Mouse (Mus musculus) gastrocnemius, postnatal 4 days (tissue): ENCODE measurements around the gene Rab3gap2. TPM values are rescaled to one million over a fixed set of nuclear protein-coding genes. Genes with fewer than 3 reads are reported as not detected.

Experiments used
- DNase-seq, 2 experiments: peaks; one replicate each; pipeline ENCODE4 v3.0.0; 2021 to 2022; ENCODE audit warnings: low spot score in 2 of 2, mixed read lengths in 2 of 2
- total RNA-seq, 2 experiments: library from RNA; stranded (reverse); gene quantifications; 2 replicates each; pipeline ENCODE4 v1.2.3; 2021

The Rab3gap2 gene
- total RNA-seq, 2 experiments from 2014 or later, result 29.3 to 30.3 TPM

DNA sequence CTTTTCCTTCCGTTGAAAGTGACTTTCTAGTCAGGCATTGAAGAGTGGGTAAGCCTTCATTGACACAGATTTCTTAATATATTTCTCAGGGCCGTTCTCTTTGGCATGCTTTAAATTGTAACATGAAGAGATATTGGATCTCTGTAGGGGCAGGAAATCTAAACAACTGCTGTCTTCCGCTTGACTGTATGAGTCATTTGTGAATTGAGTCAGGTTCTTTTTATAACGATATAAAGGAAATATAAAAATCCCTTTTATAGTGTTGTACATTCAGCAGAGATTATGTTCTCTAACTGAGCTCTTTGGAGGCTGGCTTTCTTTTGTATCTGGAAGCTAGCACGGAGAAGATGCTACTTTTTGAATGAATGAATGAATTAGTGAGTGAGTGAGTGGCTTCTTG, 14.0 kb downstream of the Rab3gap2 start:
- DNase-seq, result no peak

DNA sequence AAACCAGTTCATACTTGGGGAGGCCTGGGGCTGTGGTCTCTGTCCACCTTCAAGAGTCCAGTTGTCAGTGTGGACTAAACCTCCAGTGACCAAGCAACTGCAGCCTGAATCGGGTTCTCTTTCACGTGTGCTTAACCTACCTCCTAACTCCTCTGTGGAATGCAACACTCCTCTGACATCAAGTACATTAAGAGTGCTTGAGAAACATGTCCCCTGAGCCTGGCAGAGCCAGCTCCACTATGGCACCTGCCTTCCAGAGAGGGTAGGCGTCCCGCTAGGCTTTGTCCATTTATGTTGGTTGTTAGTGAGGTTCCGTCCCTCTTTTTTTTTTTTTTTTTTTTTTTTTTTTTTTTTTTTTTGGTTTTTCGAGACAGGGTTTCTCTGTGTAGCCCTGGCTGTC, 23.0 kb downstream of the Rab3gap2 start:
- no peak for DNase-seq

DNA sequence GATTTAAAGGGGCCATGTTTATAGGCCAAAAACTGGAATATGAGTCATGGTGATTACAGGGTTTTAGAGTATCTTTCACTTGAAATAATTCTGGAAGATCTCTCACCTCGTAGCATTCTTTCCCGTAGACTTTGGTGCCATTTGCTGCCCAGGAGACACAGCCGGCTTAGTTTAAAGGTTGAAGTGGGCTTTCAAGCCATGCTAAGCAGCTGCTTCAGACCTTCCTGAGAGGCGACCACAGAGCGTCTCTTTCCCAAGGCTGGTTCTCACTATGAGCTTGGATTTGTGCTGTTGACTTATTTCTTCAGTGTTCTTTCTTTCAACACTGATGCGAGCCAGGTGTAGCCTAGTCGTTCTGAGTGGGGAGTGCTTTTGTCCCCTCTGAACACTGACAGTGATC, 23.8 kb downstream of the Rab3gap2 start:
- no peak for DNase-seq

DNA sequence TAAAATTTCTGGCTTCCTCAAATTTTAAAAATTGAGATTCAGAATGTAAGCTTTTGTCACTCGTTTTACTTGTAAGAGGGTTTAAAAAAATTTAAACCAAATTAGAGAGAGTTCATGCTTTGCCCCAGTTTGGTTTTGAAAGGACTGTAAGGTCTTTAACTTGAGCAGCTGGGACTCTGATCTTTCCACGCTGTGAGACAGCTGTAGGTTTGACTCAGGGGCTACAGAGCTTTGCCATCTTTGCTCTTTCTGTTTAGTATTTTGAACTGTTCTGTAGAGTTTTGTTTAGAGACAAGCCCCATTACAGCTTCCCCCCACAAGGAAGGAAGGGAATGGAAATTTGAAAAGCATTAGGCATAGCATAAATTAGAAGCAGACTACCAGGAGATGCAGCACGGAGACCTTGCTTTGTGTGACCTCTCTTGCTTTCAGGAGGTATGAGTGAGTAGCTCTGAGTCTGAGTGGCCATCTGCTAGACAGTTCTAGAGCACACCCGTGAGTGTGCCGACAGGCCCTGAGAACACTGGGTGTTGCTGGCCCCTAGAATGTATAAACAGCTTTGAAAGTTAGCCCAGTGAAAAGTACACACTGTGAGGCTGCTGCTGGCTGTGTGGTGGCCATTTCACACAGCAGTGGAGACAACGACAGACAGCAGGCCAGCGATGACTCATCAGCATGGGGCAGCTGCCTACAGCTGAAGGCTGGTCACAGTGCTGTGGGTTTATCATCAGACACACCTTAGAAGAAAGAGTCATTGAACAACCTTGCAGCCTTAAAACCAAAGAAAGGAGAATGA, 25.7 kb downstream of the Rab3gap2 start:
- peak in 1 of 2 experiments; percentile 20 for DNase-seq

DNA sequence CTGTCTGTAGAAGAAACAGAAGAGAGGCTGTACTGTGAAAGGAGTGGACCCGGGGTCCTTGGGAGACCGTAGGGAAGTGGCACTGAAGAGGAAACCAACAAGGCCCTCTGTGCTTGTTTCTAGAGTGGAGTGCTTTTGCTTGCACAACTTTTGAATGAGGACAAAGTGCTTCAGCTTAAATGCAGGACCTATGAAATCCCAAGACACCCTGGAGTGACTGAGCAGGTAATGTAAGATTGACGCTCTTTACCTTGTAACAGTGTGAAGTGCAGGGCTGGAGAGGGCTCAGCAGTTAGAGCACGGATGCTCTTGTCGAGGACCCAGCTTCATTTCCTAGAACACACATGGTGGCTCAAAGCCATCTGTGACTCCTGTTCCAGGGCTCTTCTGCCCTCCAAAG, 31.9 kb downstream of the Rab3gap2 start:
- no peak for DNase-seq

DNA sequence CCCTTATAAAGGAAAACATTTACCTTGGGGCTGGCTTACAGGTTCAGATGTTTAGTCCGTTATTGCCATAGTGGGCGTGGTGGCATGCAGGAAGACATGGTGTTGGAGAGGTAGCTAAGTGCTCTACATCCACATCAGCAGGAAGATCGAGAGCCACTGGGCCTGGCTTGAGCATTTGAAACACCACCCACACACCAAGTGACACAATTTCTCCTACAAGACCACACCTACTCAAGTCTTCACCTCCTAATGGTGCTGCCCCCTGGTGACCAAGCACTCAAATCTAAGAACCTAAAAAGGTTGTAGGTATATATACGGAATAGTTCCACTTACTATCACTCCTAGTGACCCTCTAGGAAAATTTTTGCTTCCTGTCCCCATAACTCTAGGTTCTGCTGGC, 32.6 kb downstream of the Rab3gap2 start:
- no peak for DNase-seq

DNA sequence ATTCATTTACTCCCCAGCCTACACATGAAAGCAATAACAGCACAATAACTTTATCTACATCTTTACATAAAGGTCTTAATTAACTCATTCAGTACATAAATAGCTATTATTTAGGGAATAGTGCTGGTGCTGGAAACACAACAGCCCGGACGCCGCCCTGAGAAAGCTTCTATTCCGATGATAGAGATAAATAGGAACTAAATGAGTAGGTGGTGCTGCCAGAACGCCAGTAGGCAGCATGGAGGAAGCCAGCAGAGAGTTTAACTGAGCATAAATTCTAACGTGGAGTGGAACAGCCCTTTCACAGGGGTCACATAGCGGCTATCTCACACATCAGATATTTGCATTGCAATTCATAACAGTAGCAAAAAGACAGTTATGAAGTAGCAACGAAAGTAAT, 39.1 kb downstream of the Rab3gap2 start:
- no peak for DNase-seq

DNA sequence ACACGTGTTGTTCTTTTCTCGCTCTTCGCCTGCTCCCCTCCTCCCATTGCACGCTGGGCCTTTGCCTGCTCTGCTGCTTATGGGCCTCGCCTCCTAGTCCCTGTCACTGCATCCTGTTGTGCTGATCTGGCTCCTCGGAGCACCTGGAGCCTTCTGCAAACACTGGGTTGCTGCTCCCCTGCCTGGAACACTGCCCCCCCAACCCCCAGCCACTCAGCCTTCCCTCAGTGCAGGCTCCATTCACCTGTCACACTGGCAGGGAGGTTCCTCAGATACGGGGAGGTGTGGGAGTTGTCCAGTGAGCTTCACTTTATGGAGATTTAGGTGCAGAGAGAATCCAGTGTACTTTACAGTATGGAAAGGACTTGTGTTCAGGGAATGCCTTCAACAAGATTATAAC, 41.5 kb downstream of the Rab3gap2 start:
- no peak for DNase-seq

DNA sequence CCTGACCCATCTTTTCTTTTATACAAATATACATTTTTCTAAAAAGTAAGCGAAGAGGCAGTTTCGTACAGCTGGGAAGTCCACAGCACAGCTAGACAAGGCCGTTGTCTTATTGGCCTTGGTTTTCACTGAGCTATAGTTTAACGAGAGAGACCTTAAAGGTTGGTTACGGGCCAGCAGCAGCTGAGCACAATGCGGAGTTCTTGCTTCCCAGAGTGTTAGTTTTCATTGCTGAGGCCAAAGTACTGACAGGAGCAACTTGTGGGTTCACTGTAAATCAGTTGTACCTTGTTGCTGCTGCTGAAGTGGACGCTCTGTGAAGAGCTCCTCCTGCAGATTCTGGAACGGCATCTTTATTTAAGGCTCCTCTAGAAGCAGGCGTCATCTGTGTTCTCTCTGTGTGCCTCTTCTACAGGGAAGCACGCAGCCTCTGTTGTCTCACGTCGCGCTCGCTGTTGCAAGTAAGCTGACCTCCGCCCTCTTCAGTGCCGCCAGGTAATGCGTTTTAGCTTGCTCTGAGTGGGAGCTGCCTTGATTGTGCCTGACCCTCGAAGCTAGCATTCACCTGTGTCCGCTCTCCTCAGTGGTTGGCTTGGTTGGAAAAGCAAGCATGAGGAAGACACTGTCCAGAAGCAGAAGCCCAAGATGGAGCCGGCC, 43.6 kb downstream of the Rab3gap2 start:
- DNase-seq, result no peak

DNA sequence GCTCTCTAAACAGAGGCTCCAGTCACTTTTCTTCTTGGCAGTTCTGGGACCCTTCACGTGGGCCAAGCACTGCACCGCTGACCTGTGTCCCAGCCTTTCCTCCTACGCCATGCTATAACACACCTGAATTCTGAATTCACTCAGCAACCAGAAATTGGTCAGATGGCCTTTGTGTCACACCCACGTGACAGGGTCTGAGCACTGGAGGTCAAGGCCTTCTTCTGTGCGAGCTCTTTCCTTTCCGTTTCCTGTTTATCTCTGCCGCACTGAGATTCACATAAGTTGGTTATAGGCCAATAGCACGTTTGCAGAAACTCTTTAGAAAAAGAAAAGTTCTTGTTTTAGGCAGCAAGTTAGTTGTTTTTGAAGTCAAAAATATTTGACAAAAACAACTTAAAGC, 44.8 kb downstream of the Rab3gap2 start:
- DNase-seq, result no peak

DNA sequence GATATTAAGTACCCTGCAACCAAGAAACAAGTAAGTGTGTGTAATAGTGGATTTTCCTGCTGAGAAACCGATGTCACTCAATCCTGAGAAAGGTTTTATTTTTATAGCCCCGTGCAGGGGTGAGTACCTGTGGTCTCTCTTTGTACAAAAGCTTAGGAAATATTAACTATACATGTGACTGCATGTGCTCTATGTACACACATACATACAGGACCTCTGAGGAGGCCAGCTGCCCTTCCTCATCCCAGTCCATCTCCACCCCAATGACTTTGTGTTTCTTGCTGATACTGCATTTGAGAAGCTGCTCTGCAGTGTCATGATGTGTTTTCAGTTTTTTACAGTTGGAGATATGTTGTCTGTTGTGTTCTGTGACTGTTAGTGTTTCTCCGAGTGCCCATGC, 48.4 kb downstream of the Rab3gap2 start:
- DNase-seq, result no peak

DNA sequence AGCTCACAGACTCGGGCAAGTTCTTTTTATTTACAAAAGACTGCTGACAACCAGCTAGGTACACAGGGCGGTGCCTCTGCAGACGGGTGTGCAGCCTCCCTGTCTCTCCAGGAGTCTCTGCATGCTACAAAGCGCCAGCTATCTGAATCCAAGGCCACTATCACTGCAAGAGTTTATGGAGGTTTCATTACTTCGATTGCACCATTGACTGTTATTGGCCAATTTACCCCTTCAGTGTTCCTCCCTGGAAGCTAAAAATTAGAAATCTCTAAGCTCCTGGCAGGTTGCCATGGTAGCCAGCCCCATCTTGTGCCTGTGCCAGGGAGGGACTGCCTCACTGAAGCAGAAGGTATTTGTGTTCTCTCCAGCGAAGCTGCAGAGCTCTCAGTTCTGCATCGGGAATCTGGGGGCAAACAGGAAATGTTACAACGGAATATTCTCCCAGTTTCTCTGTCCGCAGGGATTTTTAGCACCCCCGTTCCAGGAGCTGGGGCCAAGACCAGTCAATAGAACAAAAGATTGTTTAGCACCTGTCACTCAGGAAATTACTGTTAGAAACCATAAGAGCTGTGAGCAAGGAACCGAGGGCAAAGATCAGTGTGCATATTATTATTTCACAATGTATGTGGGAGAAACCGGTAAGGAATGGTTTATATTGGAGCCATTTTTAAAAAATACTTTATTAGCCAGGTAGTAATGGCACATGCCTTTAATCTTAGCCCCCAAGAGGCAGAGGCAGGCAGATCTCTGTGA, 49.4 kb downstream of the Rab3gap2 start:
- DNase-seq, result no peak

DNA sequence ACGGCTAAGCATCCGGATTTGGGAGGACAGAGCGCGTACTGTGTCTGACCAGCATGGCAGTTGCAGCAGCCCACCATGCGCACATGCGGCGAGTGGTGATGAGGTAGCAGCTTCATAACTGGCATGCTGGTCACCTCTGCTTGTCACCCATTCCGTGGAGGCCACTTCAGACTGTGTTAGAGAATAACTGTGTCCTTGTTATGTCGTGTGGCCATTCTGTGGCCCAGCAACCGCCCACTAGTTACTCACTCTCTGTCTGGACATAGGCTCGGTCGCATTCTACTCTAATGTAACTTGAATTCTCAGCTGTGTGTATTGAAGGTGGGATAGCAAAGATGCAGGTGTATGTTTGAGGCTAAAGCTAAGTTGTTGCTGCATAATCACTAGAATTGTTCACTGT, 51.4 kb downstream of the Rab3gap2 start:
- DNase-seq, result no peak

DNA sequence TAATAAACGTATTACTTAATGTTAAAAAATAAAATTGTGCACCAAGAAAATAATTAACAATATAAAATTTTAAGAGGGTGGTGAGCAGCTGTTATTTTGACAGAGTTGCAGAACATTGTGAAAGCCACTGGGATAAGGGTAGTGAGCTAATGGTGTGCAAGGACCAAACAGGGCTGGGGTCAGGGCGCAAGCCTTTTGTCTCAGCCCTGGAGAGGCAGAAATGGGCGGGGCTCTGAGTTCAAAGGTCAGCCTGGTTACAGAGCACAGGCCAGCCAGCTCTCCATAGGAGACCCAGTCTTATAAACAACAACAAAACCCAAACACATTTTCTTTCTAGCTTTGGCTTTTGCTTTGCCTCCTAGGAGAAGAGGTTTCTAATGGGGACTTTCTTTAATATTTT, 52.8 kb downstream of the Rab3gap2 start:
- no peak for DNase-seq

DNA sequence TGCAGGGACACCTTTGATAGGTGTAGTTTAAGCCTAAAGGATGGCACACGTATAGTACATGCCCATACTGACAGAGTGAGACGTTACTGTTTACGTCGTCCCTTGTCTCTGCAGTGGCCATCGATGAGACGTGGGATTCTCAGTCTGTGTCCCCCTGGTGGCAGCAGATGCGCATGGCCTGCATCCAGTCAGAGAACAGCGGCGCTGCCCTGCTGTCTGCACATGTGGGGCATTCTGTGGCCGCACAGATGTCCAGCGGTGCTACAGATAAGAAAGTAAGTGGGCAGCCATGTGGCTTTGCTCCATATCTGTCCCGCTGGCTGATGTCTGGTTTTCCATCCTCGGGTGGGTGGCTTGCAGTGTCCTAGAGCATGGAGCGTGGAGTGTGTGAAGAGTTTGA, 58.6 kb downstream of the Rab3gap2 start:
- no peak for DNase-seq

DNA sequence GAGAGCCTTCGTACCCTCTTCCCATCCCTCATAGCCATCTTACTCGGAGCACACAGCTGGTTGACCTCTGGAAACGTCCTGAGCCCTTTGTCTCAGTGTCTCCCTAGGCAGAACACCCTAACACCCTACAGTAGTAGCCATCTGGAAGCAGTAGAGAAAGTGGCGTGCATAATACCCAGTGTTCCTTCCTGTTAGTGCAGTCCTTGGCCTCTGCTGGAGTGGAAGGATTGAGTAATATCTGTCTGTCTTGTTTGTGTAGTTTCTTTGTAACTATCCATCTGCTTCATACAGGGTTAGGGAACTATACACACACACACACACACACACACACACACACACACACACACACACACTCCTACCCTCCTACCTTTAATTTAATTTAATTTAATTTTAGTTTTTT, 64.8 kb downstream of the Rab3gap2 start:
- no peak for DNase-seq

DNA sequence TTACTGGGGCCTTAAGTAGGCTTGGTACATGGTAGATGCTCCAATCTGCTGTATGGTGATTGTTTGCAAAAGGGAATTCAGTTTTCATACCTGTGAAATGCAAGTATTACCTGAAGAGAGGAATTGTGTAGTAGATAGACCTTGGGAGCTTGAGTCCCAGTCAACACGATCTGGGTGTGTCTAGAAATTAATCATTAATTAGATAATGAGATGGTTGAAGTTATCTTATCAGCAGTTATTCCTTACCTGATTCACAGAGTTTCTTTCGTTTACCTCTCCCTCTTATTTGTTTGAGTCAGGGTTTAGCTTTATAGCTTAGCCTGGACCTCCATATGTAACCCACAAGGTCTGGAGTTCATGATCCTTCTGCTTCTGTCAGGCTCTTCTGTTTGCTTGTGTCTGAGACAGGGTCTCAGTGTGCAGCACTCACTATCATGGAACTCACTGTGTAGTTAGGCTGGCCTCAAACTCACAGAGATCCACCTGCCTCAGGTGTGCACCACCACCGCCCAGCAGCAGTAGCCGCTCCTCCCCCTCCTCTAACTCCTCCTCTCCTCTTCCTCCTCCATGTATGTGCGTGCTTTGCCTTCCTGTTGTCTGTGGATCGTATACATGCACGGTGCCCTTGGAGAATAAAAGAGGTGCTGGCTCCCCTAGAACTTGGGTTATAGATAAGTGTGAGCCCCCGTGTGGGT, 66.6 kb downstream of the Rab3gap2 start:
- no peak for DNase-seq

DNA sequence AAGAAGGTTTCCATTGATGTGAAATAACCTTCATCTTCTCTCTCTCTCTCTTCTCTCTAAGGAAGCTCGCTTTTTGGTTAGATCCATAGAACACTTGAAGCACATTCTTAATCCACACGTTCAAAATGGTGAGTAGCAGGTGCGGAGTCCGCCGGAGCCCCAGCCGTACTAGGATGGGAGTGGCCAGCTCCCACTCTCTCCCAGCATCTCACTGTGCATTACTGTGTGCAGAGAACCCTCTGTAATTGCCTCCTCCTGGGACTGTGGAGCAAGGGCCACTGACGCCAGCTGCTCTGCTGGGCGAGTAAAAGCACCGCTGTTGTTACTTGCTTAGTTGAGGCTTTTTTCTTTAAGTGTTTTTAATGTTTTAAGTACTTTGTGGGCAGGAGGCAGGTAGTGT, 67.5 kb downstream of the Rab3gap2 start:
- DNase-seq, result no peak

DNA sequence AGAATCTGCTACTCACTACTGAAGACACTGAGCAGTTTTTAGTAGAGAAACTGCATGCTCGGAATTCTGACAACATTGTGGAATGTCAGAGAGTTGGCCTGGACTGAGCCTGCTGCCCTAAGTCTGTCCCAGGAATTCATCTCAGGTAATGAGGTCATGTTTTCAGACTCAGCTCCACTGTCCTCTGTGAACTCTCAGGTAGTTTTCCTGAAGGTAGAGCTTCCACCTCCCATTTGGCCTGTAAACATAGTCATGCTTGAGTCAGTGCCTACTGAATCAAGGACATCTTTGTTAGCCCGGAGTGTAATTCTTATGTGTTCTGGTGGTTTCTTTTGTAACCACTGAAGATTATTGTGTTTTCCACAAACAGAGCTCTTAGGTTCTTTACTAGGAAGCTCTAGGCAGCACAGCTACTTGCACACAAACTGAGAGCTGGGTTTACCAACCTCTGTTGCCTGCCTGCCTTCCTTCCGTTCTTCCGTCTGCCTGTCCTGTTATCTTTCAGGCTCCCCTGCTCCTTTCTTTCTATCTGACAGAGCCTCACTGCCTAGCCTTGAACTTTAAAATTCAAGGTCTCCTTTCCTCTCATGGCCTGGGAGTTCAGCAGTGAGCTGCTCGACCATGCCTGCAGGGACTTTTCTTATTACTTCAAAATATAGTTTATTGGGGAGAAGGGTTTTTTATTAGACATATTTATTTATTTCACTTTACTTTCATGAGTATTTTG, 71.1 kb downstream of the Rab3gap2 start:
- no peak for DNase-seq

DNA sequence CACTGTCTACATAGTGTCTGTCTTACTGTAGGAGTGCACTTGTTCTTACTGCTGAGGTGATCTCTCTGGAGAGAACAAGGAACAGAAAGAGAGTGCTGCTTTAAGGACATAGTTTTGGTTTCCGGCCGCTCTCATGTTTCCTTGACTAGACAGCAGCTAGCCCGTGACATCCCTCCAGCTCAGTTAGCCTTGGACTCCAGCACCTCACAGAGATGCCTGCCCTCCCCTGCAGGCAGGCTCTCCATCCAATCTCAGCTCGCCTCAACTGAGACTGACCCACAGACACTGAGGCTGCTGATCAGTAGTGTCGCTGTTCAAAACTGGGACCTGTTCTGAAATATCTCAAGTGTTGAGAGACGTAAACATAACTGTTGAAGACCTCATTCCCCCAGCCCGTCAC, 72.1 kb downstream of the Rab3gap2 start:
- DNase-seq, result no peak

DNA sequence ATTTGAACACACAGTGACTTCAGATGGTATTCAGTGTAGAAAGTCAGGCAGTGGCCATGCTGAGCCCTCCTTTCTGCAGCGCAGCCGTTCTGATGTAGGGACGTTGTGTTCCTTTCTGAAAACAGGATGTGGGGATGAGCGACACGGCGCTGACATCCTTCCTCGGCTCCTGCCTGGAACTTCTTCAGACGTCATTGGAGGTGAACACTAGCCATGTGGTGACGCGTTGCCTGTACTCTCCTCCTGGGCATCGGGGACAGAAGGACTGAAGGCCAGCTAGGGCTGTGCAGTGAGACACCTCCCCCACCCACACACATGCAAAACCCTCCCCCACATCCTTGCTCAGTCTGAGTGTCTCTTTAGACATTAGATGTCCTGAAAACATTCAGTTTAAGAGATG, 73.1 kb downstream of the Rab3gap2 start:
- DNase-seq, result no peak
